Mouse (Mus musculus) ovary, adult 18-20 months (tissue): ENCODE measurements around the gene Camk1g.

Experiments used
- DNase-seq: peaks from one replicate; pipeline ENCODE4 v3.0.0; 2022; ENCODE audit warnings: low spot score, mixed read lengths

The Camk1g gene

DNA sequence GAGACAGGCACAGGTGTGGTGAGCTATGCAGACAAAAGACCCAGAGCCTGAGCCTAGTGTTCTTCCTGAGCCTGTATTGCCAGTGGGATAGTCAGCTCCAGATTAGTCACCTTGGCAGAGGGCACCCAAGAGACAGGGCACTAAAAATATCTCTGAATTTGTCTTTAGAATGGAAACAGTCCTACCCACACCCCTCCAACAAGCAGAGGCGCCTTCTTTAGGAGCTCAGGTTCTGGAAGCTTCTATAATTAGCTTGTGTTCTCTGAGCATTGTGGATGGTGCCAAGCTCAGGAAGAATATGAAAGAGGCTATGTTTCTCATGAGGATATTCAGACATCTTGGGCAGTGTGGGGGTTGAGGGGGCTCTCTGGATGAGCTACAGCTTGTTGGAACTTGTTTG is 37.4 kb downstream of the Camk1g start:
- DNase-seq: no peak

DNA sequence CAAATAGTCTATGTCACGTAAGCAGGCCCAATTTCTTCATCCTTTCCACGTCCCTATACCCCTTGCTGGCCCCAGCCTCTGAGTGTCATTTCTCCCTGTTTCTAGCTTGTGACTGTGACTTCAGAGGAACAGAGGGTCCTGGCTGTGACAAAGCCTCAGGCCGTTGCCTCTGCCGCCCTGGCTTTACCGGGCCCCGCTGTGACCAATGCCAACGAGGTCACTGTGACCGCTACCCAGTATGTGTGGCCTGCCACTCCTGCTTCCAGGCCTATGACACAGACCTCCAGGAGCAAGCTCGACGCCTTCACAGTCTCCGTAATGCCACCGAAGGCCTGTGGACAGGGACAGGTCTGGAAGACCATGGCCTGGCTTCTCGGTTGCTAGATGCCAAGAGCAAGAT is 38.1 kb downstream of the Camk1g start:
- no peak for DNase-seq

DNA sequence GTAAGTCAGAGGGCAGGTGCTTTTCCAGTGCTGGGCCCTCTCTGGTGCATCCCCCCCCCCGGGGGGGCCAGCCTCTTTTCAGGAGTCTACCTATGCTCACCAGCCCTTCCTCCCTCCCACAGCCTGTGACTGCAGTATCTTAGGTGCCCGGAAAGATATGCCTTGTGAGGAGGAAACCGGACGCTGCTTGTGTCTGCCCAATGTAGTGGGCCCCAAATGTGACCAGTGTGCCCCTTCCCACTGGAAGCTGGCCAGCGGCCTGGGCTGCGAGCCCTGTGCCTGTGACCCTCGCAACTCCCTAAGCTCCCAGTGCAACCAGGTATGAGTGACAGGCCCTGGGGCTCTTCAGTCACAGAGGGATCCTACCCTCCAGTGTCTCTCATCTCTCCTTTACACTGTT is 39.5 kb downstream of the Camk1g start:
- DNase-seq: no peak

- peak; percentile 38 for DNase-seq
Measured at GRCm38 (mm10) chr1:193330172-193330571, 39.9 kb downstream of the Camk1g start.

- DNase-seq: no peak
Measured at GRCm38 (mm10) chr1:193329557-193329956, 40.5 kb downstream of the Camk1g start.

DNA sequence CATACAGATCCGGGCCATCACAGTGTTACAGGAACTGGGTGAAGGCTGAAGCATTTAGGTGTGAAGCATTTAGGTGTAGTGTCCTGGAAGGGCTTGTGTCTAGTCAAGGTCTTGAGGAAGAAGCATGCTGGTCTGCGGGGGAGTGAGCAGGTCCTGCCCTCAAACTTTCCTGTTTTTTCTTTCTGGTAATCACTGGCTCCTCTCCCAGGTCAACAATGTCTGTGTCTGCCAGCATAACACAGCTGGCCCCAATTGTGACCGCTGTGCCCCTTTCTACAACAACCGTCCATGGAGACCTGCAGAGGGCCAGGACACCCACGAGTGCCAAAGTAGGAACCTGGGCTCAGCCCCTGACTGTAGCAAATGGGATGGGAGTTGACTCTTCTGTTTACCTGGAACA is 42.4 kb downstream of the Camk1g start:
- DNase-seq: no peak

GRCm38 (mm10) chr1:193327216-193327615 is 42.9 kb downstream of the Camk1g start:
- DNase-seq: no peak

DNA sequence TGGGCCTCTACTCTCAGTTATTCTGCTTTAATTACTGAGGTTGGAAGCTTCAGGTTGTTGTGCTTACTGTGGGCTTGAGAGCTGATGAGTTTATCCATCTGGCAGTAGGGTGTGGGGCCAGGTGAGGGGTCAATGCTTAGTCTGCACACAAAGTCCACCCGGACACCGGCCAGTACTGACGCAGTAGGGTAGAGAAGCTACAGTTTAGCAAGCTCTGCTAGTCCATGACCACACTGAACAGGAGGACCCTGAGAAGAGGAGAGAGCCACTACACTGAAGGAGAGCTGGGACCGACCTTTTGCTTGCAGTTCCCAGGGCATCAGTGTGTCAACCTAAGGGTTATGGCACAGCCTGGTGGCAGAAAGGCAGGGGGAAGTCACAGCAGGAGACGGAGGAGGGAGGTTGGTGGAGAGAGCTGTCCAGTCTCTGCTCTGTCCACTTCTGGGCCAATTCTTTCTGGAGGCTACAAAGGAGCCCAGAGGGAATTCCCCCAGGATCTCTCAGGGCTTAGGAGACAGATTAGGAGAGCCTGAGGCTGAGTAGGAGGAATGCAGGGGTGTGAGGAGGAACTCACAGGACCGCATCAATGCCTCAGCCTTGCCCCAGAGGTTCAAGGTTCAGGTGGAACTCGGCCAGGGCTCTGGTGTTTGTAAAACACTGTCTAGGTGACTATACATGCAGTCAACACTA is 43.5 kb downstream of the Camk1g start:
- DNase-seq: no peak

GRCm38 (mm10) chr1:193325891-193326290 is 44.2 kb downstream of the Camk1g start:
- DNase-seq: no peak

- DNase-seq: no peak
Measured at GRCm38 (mm10) chr1:193324224-193324623, 45.9 kb downstream of the Camk1g start.

GRCm38 (mm10) chr1:193323686-193324085 is 46.4 kb downstream of the Camk1g start:
- no peak for DNase-seq

DNA sequence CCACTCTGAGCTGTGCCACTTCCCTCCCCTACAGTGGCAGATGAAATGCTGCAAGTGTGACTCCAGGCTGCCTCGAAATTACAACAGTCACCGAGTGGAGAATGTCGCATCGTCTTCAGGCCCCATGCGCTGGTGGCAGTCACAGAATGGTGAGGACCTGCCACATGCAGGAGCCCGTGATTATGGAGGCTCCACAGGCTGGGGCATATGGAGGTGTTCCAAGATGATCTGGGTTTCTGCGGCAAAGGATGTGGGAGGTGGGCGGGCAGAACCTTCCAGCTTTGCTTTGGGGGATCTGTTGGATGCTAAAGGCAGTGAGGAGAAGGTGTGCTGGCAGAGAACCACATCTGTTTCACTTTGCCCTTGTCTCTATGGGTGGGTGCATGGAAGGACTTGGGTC is 49.7 kb downstream of the Camk1g start:
- DNase-seq: no peak

- no peak for DNase-seq
Measured at GRCm38 (mm10) chr1:193319721-193320120, 50.4 kb downstream of the Camk1g start.

- DNase-seq: peak; percentile 16
Measured at GRCm38 (mm10) chr1:193317159-193317559, 52.9 kb downstream of the Camk1g start.

GRCm38 (mm10) chr1:193316358-193316750 is 53.7 kb downstream of the Camk1g start:
- no peak for DNase-seq

DNA sequence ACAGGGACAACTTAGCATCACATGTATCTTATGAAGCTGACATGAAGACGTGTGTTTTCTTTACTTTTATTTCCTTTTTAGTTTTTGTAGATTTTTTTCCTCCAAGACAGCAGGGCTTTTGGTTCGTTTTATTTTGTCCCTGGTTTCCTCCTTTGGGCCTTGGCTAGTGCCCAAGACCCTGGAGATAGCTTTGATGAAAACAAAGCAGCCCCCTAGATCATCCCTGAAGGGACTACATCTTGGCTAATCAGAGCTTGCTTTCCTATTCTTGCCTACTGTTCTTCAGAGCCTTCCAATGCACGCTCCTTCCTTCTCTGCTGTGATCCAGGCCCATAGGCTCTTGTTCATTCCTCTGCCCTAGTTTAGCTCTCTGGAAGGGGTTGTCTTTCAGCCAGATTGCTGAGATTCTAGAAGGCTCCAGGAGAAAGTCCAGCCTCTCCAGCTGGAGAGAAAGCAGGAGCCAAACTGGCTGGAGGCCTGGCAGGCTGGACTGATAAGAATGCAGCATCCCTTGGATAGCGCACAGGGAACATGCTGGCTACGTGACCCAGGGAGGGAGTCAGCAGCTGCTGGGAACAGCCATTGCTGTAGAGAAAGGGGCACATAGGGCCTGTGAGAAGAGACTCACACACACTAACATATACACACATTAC is 54.3 kb downstream of the Camk1g start:
- peak; percentile 77 for DNase-seq

DNA sequence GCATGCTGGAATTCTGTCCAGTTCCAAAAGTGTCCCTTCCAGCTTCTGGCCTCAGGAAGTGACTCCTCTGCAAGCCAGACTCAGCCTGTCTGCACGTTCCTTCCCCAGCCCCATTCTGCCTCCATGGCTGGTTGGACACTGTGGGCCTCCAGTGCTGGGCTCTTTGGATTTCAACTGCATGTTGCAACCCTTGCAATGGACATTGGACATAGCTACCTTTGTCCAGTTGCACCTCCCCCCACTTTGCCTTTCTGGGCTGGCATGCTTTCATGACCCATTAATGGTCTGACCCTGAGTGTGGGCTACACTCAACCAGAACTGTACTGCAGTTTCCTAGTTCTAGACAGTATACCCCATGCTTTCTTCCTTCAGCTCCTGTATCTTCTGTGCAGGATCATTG is 58.5 kb downstream of the Camk1g start:
- no peak for DNase-seq

DNA sequence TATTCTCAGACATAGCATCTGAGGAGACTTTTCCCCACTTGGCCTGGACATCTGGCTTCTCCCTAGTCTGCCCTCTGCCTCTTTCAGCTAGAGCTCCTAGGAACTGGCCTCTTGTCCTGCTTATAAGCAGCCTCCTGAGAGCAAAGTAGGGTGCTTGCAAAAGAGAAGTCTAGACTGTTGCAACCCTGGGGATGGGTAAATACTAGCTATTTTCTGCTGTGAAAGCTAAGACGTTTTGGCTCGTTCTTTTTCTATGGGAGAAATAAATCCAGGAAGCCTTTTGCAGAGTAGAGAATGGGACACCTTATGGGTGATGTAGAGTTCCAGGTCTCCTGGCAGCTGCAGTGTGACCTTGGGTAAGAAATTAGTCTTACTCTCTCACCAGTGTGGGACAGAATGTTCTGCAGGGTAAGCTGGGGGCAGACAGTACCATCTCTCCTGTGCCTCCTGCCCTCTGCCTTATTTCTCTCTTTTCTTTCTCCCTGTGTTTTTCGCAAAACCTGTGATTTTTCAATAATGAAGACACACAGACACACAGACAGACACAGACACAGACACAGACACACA is 59.5 kb downstream of the Camk1g start:
- DNase-seq: no peak

GRCm38 (mm10) chr1:193309785-193310518 is 60.1 kb downstream of the Camk1g start:
- no peak for DNase-seq

DNA sequence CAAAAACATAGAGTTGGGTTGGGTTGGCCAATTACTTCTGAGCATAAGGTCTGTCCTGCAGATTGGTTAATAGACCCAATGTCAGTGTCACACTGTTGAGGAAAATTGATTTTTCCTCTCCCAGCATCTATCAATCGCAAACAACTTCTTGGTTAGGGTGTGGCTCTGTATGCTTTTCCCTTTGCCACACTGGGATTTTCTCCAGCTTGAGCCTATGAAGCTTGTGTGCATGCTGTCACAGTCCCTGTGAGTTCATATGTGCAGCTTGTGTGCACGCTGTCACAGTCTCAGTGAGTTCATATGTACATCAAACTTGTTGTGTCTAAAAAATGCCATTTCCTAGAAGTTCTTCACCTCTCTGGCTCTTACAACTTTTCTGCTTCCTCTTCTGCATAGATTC is 63.3 kb downstream of the Camk1g start:
- DNase-seq: no peak

DNA sequence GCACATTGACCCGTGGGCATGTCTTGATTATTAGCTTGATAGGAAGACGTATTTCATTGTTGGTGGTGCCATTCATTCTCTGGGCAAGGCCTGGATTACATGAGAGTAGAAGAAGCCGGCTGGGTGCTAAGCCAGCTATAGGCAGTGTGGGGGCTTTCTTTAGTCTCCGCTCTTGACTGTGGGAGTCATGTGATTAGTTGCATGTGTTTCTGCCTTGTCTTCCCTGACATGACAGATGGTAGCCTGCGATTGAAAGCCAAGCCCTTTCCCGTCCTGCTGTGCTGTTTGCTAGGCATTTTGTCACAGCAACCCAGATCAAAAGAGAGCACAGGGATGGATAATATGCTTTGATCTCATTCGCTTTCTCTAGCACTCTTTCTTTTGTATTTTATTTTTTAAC is 64.7 kb downstream of the Camk1g start:
- no peak for DNase-seq

DNA sequence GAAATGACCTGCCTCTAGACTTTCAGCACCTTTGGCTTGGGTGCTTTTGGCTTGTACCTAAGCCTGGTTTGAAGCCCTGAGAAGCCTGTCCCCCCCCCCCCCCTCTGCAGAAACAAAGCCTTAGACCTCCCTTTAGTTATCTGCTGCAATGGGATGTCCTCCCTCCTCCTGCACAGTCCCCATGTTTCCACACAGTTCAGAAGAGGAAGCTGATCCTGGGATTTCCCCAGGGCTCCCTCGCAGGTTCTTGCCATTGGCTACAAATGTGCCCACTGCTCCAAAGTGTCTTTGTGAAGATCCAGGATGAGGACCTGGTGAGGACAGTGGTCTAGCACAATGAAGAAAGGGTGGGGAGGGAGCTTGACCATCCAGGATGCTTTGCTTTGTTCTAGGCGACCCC is 67.0 kb downstream of the Camk1g start:
- no peak for DNase-seq

DNA sequence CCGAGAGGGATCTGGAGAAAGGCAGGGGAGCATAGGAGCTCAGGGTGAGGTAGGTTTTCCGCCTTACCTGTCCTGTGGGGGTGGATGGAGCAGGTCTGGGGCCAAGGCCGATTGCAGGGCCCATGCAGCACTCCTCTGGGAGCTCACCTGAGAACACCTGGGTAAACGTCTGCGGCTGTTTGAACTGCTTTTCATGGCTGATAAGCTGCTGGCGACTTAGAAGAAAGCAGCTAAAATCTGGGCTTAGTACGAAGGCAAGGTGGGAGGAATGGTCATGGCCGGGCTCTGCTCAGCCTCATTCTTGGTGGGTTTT is 68.0 kb downstream of the Camk1g start:
- DNase-seq: no peak
